Mouse (Mus musculus): Measurements from ENCODE around the gene Cd200r2. TPM values are rescaled to one million over a fixed set of nuclear protein-coding genes. Genes with fewer than 3 reads are reported as not detected.

Gene Cd200r2
- polyA plus RNA-seq, 1 experiment, result not detected

DNA sequence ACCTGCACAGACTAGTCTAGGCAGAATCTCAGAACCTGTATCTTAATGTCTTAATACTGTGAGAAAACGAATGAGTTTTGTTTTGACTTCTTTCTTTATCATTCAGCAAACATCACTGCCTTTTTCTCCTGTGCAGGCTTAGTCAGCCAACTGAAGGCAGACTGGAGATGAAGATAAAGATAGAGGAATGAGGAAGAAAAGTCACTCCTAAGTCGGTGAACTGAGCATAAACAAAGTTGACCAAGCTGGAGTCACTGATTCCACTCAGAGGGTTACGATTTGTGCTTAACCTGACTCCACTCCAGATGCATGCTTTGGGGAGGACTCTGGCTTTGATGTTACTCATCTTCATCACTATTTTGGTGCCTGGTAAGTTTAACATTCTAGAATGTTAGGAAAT lies 76.6 kb downstream of the Cd200r2 start, which contains the start of gene Cd200r3:
TSS of gene Cd200r3 (plus strand) at position 211 of the 400 bp plus-strand sequence.
- Histone ChIP-seq H3K36me3 (ENCODE audit: control insufficient read depth) (no peaks in the 10 kb centered on the region), H3K27me3 (ENCODE audit: control insufficient read depth) (no peaks in the 10 kb centered on the region), H3K4me3 (replicated peaks) (no peak within 1 kb of the TSS), H3K4me1 (ENCODE audit: control insufficient read depth) (no peaks in the 10 kb centered on the region), H3K9me3 (ENCODE audit: control insufficient read depth, low read length) (no peaks in the 10 kb centered on the region)
- TF ChIP-seq TAL1 (IDR thresholded peaks at IDR 0.05; ENCODE audit: low read length), result no peak

DNA sequence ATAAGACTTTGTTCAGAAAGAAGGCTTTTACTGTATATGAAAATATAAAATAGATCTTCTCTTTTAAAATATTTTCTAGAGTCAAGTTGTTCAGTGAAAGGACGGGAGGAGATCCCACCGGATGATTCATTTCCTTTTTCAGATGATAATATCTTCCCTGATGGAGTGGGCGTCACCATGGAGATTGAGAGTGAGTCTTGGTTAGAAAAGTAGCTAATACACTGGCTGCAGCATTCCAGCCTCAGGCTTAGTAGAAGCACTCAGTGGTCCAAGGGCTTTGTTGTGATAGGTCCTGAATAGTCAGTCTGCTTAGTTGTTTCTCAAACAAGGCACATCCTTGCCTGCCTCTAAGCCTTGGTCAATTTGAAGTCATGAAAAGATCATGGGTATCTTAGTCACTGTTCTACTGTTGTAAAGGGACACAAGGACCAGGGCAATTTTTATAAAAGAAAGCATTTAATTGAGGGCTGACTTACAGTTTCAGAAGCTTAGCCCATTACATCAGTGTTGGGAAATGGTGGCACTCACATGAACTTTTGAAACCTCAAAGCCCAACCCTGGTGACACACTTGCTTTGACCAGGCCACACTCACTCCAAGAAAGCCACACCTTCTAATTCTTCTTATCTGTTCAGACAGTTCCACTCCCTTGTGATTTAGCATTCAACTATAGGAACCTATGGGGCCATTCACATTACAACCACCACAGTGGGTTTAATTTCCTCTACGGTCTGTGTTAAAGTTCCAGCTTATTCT lies 84.6 kb downstream of the Cd200r2 start:
- no peak overlapping the region for H3K4me3 ChIP-seq (replicated peaks)
- H3K4me1 ChIP-seq (ENCODE audit: control insufficient read depth), result no peaks in the 10 kb centered on the region
- H3K36me3 ChIP-seq (ENCODE audit: control insufficient read depth), result no peaks in the 10 kb centered on the region
- H3K9me3 ChIP-seq (ENCODE audit: control insufficient read depth, low read length), result no peaks in the 10 kb centered on the region
- H3K27me3 ChIP-seq (ENCODE audit: control insufficient read depth), result no peaks in the 10 kb centered on the region
- TF ChIP-seq GATA1 (IDR thresholded peaks at IDR 0.05; ENCODE audit: low read length) (no peak), TAL1 (IDR thresholded peaks at IDR 0.05; ENCODE audit: low read length) (no peak)

DNA sequence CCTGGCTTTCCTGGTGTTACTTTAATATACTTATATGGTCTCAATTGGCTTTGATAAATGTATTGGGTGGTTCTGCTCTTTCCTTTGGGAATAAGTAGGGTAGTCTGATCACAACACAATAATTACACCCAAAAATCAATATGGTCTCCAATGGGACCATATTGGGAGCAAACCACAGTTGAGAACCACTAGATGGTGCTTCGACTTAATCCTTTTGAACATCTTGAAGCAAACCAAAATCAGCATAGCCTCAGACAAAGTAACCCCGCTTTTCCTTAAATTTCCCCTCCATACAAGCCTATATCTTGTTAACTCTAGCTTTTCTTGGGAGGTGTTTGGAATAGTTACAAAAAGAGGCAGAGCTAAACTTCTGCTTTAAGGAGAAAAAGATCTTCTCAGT lies 95.4 kb downstream of the Cd200r2 start:
- no peak for TF ChIP-seq TAL1 (IDR thresholded peaks at IDR 0.05; ENCODE audit: low read length)
- TF ChIP-seq GATA1 (IDR thresholded peaks at IDR 0.05; ENCODE audit: low read length), result no peak
- H3K9me3 ChIP-seq (ENCODE audit: control insufficient read depth, low read length), result no peaks in the 10 kb centered on the region
- no peaks in the 10 kb centered on the region for H3K36me3 ChIP-seq (ENCODE audit: control insufficient read depth)
- no peak overlapping the region for H3K4me3 ChIP-seq (replicated peaks)
- H3K27me3 ChIP-seq (ENCODE audit: control insufficient read depth), result no peaks in the 10 kb centered on the region
- H3K4me1 ChIP-seq (ENCODE audit: control insufficient read depth), result no peaks in the 10 kb centered on the region

DNA sequence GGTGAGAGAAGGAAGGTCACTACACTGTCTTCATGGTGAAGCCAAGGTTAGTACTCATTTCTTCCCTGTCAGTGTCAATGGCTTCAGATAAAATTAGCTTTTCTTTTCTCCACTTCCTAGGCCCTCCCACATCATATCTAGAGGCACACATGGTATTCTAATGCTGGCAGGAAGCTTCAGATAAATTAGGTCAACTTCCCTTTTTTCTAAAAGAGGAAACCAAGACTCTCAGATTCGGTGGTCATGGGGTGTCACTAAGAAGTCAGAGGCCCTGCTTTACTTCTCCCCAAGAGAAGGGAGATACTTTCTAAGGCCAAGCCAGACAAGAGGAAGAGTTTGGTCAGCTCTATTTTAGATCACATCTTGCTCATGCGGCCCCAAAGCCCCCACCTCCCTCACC lies 95.9 kb downstream of the Cd200r2 start:
- Histone ChIP-seq H3K9me3 (ENCODE audit: control insufficient read depth, low read length) (no peaks in the 10 kb centered on the region), H3K4me3 (replicated peaks) (no peak overlapping the region)

DNA sequence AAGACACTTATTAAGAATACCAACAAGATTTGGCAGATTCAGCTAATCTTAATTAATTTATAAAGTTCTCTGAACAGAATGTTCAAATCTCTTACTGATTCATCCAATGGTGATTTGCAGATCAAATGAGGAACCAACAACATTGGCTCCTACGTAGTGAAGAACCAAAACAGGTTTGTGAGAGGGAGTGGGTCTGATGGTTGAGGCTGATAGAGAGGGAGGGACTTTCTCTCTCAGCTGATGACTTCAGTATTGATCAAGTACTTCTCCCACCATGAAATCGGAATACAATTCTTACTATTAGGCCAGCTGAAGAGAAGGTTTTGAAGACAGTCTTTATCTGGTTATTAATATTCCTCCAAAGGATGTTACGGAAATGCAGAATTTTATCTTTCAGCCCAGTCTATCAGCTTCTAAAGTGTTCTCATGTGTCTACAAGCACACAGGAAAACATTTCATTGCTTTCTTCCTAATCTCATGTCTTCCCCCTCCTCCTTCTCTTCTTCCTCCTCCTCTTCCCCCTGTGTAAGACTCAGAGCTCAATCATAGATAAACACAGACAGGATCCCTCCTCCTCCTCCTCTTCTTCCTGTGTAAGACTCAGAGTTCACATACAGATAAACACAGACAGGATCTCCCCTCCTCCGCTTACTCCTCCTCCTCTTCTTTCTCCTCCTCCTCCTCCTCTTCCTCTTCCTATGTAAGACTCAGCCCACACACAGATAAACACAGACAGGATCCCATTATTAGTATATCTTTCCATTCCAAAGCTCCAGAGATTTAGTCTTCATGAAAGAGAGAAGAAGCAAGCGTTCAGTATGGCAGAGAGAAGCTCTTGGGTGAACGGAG lies 97.9 kb downstream of the Cd200r2 start:
- Histone ChIP-seq H3K27me3 (ENCODE audit: control insufficient read depth) (no peaks in the 10 kb centered on the region), H3K9me3 (ENCODE audit: control insufficient read depth, low read length) (no peaks in the 10 kb centered on the region), H3K36me3 (ENCODE audit: control insufficient read depth) (no peaks in the 10 kb centered on the region), H3K4me1 (ENCODE audit: control insufficient read depth) (no peaks in the 10 kb centered on the region), H3K4me3 (replicated peaks) (no peak overlapping the region)
- TF ChIP-seq GATA1 (IDR thresholded peaks at IDR 0.05; ENCODE audit: low read length) (no peak), TAL1 (IDR thresholded peaks at IDR 0.05; ENCODE audit: low read length) (no peak)

More for the DNA sequence above, 95.9 kb downstream of the Cd200r2 start:
- TF ChIP-seq TAL1 (IDR thresholded peaks at IDR 0.05; ENCODE audit: low read length), result no peak
- no peak for TF ChIP-seq GATA1 (IDR thresholded peaks at IDR 0.05; ENCODE audit: low read length)
- no peaks in the 10 kb centered on the region for H3K36me3 ChIP-seq (ENCODE audit: control insufficient read depth)
- no peaks in the 10 kb centered on the region for H3K4me1 ChIP-seq (ENCODE audit: control insufficient read depth)
- no peaks in the 10 kb centered on the region for H3K27me3 ChIP-seq (ENCODE audit: control insufficient read depth)

DNA sequence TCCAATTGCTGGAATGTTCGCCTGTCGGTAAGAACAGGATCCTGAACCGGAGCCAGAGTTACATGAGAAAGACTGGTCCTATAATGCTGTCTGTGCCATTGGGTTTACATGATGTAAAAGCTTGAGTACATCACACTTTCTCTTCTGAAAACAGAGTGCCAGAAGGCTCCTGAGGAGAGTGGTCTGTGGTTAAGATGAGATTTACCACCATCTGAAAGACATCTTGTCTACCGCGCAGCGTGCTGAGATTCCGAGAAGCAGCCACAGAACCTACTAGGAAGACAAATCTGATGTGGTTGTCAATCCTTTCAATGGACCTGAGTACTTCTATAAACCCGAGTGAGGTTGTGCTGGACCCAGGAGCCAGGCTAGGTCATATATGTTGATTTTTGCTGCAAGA lies 98.5 kb downstream of the Cd200r2 start:
- Histone ChIP-seq H3K36me3 (ENCODE audit: control insufficient read depth) (no peaks in the 10 kb centered on the region), H3K9me3 (ENCODE audit: control insufficient read depth, low read length) (no peaks in the 10 kb centered on the region), H3K27me3 (ENCODE audit: control insufficient read depth) (no peaks in the 10 kb centered on the region), H3K4me3 (replicated peaks) (no peak overlapping the region), H3K4me1 (ENCODE audit: control insufficient read depth) (no peaks in the 10 kb centered on the region)
- no peak for TF ChIP-seq GATA1 (IDR thresholded peaks at IDR 0.05; ENCODE audit: low read length)
- TF ChIP-seq TAL1 (IDR thresholded peaks at IDR 0.05; ENCODE audit: low read length), result no peak

Other genes with a start within 250 kb of the Cd200r2 start
- gene Nepro, start 142.8 kb upstream of the Cd200r2 start, polyA plus RNA-seq (2012), result 0.02 and 0.32 TPM in 2 replicates
- gene Gtpbp8, start 120.7 kb upstream of the Cd200r2 start, polyA plus RNA-seq (2012), result 1.4 and 1.5 TPM in 2 replicates
- gene Cd200r1, start 101.4 kb upstream of the Cd200r2 start, polyA plus RNA-seq (2012), result not detected in 2 replicates
- gene Cd200r4, start 55.4 kb upstream of the Cd200r2 start, polyA plus RNA-seq (2012), result not detected in 2 replicates
- gene Cd200r3, start 76.6 kb downstream of the Cd200r2 start, polyA plus RNA-seq (2012), result not detected in 2 replicates
- gene Ccdc80, start 226.3 kb downstream of the Cd200r2 start, polyA plus RNA-seq (2012), result 0.02 TPM in 1 of 2 replicates, not detected in the other